Mouse (Mus musculus): ENCODE measurements around the gene Adgrd1. TPM values are rescaled to one million over a fixed set of nuclear protein-coding genes. Genes with fewer than 3 reads are reported as not detected.

Adgrd1 gene
- polyA plus RNA-seq, 1 experiment from 2014 or later: 1.8 TPM

DNA sequence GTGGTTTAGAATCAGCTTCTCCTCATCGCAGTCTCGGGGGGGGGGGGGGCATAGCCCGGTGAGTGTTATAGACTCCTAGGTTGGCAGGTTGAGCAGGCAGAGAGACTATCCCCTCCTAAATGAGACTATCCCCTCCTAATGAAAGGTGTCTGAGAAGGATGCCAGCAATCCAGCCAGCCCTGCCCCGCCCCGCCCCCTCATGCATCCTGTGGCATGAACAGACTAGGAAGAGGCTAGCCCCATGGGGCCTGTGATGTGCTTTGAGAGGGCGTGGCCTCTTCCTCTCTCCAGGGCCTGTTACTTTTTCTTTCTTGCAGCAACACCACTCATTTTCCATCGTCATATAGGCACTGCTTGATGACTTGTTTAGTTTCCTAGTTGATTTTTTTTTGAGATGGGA lies 15.0 kb upstream of the Adgrd1 start:
- Histone ChIP-seq H3K4me2 (replicated peaks; ENCODE audit: low read depth, low read length) (no peak overlapping the region), H3K4me1 (ENCODE audit: insufficient read depth, low read depth, low read length) (no peaks in the 10 kb centered on the region), H3K9ac (replicated peaks; ENCODE audit: low read depth) (no peak overlapping the region), H3K36me3 (ENCODE audit: insufficient read depth, low read length) (no peaks in the 10 kb centered on the region), H3K4me3 (ENCODE audit: low read depth, low read length) (no peak overlapping the region), H3K27me3 (replicated peaks; ENCODE audit: insufficient read depth, low read length) (no peaks in the 10 kb centered on the region), H3K27ac (ENCODE audit: low read length) (no peak overlapping the region), H3K9me3 (ENCODE audit: low read length) (no peaks in the 10 kb centered on the region)
- 78% methylated on average over 7 of the region's 7 CpGs for WGBS
- TF ChIP-seq EP300 (IDR thresholded peaks at IDR 0.05) (no peak), CTCF (IDR thresholded peaks at IDR 0.05) (no peak)
- DNase-seq (ENCODE audit: low spot score) (no peak), ATAC-seq (no peak)

- H3K36me3 ChIP-seq (ENCODE audit: insufficient read depth, low read length): no peaks in the 10 kb centered on the region
- H3K27me3 ChIP-seq (replicated peaks; ENCODE audit: insufficient read depth, low read length): no peaks in the 10 kb centered on the region
- no peak for DNase-seq (ENCODE audit: low spot score)
- no peaks in the 10 kb centered on the region for H3K4me1 ChIP-seq (ENCODE audit: insufficient read depth, low read depth, low read length)
- no peak overlapping the region for H3K4me2 ChIP-seq (replicated peaks; ENCODE audit: low read depth, low read length)
- no peak overlapping the region for H3K4me3 ChIP-seq (ENCODE audit: low read depth, low read length)
- ATAC-seq: no peak
- H3K27ac ChIP-seq (ENCODE audit: low read length): no peak overlapping the region
- no peak for TF ChIP-seq EP300 (IDR thresholded peaks at IDR 0.05)
- TF ChIP-seq CTCF (IDR thresholded peaks at IDR 0.05): no peak
- H3K9ac ChIP-seq (replicated peaks; ENCODE audit: low read depth): no peak overlapping the region
- 86% methylated on average over 10 of the region's 10 CpGs for WGBS
- H3K9me3 ChIP-seq (ENCODE audit: low read length): no peaks in the 10 kb centered on the region
Measured at GRCm38 (mm10) chr5:129085153-129085552, 11.4 kb upstream of the Adgrd1 start.

DNA sequence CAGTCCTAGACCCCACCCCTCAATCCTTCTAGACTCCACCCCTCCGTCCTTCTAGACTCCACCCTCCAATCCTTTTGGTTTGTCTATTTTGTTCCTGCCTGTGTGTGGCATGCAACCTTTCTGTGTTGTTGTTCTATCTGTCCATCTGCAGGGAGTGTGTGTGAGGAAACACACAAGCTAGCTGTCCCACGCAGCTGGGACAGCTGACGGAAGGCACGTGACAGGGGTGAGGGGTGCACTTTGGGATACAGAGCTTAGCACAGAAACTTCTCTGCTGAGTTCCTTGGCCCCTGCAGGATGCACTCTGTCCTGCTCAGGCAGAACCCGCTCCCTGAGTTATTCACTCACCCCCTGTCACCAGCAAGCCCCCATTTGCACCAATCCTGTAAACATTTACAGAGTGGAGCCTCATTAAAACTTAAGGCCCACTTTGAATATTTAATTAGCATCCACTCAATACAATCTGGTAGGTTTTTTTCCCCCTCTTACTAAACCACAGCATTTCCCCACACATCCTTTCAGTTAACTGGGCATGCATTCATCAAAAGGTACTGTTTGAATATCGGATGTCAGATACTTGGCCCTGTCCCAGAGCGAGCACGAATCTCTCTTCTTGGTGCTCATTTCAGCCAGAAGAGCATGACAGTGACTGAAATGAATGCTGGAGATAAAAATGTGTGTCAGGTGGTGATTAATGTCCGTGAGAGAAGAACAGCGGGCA lies 4.0 kb upstream of the Adgrd1 start:
- no peak overlapping the region for H3K4me3 ChIP-seq (ENCODE audit: low read depth, low read length)
- TF ChIP-seq CTCF (IDR thresholded peaks at IDR 0.05): no peak
- TF ChIP-seq EP300 (IDR thresholded peaks at IDR 0.05): no peak
- WGBS: 34% methylated on average over 10 of the region's 10 CpGs
- no peaks in the 10 kb centered on the region for H3K9me3 ChIP-seq (ENCODE audit: low read length)
- H3K9ac ChIP-seq (replicated peaks; ENCODE audit: low read depth): no peak overlapping the region
- H3K4me1 ChIP-seq (ENCODE audit: insufficient read depth, low read depth, low read length): no peaks in the 10 kb centered on the region
- no peak overlapping the region for H3K27ac ChIP-seq (ENCODE audit: low read length)
- H3K36me3 ChIP-seq (ENCODE audit: insufficient read depth, low read length): no peaks in the 10 kb centered on the region
- no peak overlapping the region for H3K4me2 ChIP-seq (replicated peaks; ENCODE audit: low read depth, low read length)
- H3K27me3 ChIP-seq (replicated peaks; ENCODE audit: insufficient read depth, low read length): no peaks in the 10 kb centered on the region
- DNase-seq (ENCODE audit: low spot score) (peak; percentile 23), ATAC-seq (peak; percentile 75)

DNA sequence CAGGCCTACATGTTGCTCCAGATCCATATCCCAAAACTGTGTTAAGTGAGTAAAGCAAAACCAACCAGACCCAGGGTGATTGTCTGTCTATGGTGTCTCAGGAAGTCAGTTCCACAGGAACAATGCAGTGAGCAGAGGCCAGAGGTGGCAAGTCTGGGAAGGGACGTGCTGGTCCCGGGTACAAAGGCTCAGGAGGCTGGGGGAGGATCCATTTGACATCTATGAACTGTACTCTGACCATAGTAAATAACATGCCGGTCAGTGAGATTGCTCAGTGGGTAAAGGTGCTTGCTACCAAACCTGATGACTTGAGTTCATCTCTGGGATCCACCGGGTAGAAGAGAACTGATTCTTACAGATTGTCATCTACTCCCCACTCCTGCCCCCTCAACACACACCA lies 3.4 kb upstream of the Adgrd1 start:
- no peak overlapping the region for H3K4me2 ChIP-seq (replicated peaks; ENCODE audit: low read depth, low read length)
- TF ChIP-seq EP300 (IDR thresholded peaks at IDR 0.05) (no peak), CTCF (IDR thresholded peaks at IDR 0.05) (no peak)
- H3K9me3 ChIP-seq (ENCODE audit: low read length): no peaks in the 10 kb centered on the region
- no peak overlapping the region for H3K4me3 ChIP-seq (ENCODE audit: low read depth, low read length)
- H3K27ac ChIP-seq (ENCODE audit: low read length): no peak overlapping the region
- 52% methylated on average over 4 of the region's 4 CpGs for WGBS
- ATAC-seq: no peak
- H3K36me3 ChIP-seq (ENCODE audit: insufficient read depth, low read length): no peaks in the 10 kb centered on the region
- no peaks in the 10 kb centered on the region for H3K27me3 ChIP-seq (replicated peaks; ENCODE audit: insufficient read depth, low read length)
- H3K4me1 ChIP-seq (ENCODE audit: insufficient read depth, low read depth, low read length): no peaks in the 10 kb centered on the region
- no peak for DNase-seq (ENCODE audit: low spot score)
- no peak overlapping the region for H3K9ac ChIP-seq (replicated peaks; ENCODE audit: low read depth)

- no peak for DNase-seq (ENCODE audit: low spot score)
- ATAC-seq: no peak
- Histone ChIP-seq H3K36me3 (ENCODE audit: insufficient read depth, low read length) (no peaks in the 10 kb centered on the region), H3K9ac (replicated peaks; ENCODE audit: low read depth) (no peak overlapping the region), H3K4me2 (replicated peaks; ENCODE audit: low read depth, low read length) (no peak overlapping the region), H3K4me3 (ENCODE audit: low read depth, low read length) (no peak overlapping the region), H3K27ac (ENCODE audit: low read length) (no peak overlapping the region), H3K27me3 (replicated peaks; ENCODE audit: insufficient read depth, low read length) (no peaks in the 10 kb centered on the region), H3K4me1 (ENCODE audit: insufficient read depth, low read depth, low read length) (no peaks in the 10 kb centered on the region), H3K9me3 (ENCODE audit: low read length) (no peaks in the 10 kb centered on the region)
- TF ChIP-seq CTCF (IDR thresholded peaks at IDR 0.05): no peak
- no peak for TF ChIP-seq EP300 (IDR thresholded peaks at IDR 0.05)
- WGBS: 58% methylated on average over 5 of the region's 5 CpGs
Measured at GRCm38 (mm10) chr5:129094236-129094635, 2.3 kb upstream of the Adgrd1 start.

DNA sequence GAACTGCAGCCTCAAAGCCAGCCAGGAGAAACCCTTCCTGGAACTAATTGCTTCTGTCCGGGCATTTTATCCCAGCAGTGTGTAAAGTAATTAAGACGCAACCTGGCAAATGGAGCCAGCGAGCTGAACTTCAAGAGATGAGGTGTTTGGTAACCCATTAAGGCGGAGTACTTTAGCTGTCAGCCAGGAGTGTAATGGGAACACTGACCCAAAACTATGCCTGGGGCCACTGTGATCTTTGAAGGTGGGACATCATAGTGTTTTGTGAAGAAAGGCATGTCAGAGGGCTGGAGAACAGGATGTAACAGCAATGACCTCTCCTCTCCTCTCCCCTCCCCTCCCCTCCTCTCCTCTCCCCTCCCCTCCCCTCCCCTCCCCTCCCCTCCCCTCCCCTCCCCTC lies 7.5 kb downstream of the Adgrd1 start:
- Histone ChIP-seq H3K36me3 (ENCODE audit: insufficient read depth, low read length) (no peaks in the 10 kb centered on the region), H3K4me2 (replicated peaks; ENCODE audit: low read depth, low read length) (no peak overlapping the region), H3K27ac (ENCODE audit: low read length) (no peak overlapping the region), H3K9me3 (ENCODE audit: low read length) (no peaks in the 10 kb centered on the region), H3K4me1 (ENCODE audit: insufficient read depth, low read depth, low read length) (no peaks in the 10 kb centered on the region), H3K9ac (replicated peaks; ENCODE audit: low read depth) (no peak overlapping the region), H3K4me3 (ENCODE audit: low read depth, low read length) (no peak overlapping the region), H3K27me3 (replicated peaks; ENCODE audit: insufficient read depth, low read length) (no peaks in the 10 kb centered on the region)
- 52% methylated on average over 4 of the region's 4 CpGs for WGBS
- ATAC-seq: no peak
- TF ChIP-seq EP300 (IDR thresholded peaks at IDR 0.05): no peak
- TF ChIP-seq CTCF (IDR thresholded peaks at IDR 0.05): no peak
- DNase-seq (ENCODE audit: low spot score): no peak

DNA sequence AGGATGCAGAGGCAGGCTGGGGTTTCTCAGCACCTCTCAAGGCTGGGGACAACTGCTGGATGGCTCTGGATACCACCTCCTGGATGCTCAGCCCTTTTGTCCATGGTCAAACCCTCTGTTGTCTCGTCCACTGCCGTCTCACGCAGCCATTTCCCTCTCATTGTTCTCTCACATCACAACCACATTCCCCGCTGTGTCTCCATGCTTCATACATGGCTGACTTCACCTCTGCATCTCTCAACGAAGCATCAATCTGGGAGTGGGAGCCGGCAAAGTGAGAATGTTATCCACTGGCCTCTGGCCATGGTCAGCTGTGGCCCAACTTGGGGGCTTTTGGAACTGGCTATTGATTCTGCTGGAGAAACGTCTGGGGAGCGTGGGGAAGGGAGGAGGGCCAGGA lies 15.2 kb downstream of the Adgrd1 start:
- H3K4me2 ChIP-seq (replicated peaks; ENCODE audit: low read depth, low read length): no peak overlapping the region
- ATAC-seq: no peak
- H3K4me3 ChIP-seq (ENCODE audit: low read depth, low read length): no peak overlapping the region
- no peak overlapping the region for H3K9ac ChIP-seq (replicated peaks; ENCODE audit: low read depth)
- no peaks in the 10 kb centered on the region for H3K4me1 ChIP-seq (ENCODE audit: insufficient read depth, low read depth, low read length)
- no peak for DNase-seq (ENCODE audit: low spot score)
- TF ChIP-seq EP300 (IDR thresholded peaks at IDR 0.05) (no peak), CTCF (IDR thresholded peaks at IDR 0.05) (no peak)
- no peak overlapping the region for H3K27ac ChIP-seq (ENCODE audit: low read length)
- 60% methylated on average over 8 of the region's 8 CpGs for WGBS
- H3K9me3 ChIP-seq (ENCODE audit: low read length): no peaks in the 10 kb centered on the region
- no peaks in the 10 kb centered on the region for H3K27me3 ChIP-seq (replicated peaks; ENCODE audit: insufficient read depth, low read length)
- H3K36me3 ChIP-seq (ENCODE audit: insufficient read depth, low read length): no peaks in the 10 kb centered on the region

Data from lung, postnatal 0 days (tissue).